ENCODE assay signal across 8 mouse cellular contexts in the genomic region with DNA sequence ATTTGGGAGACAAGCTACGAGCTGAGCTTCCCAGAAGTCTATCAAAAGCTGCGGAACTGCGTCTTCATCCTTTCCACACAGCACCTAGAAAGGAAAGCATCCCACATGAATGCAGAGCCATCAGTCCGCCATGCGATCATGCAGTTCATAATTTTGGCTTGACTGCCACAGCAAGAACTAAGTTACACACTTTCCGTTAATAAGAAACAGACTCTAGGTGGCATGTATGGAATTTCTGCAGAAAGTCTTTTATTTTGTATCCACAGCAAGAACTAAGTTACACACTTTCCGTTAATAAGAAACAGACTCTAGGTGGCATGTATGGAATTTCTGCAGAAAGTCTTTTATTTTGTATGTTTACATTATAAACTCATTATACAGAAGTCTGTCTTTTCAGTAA. TPM values are rescaled to one million over a fixed set of nuclear protein-coding genes. Genes with fewer than 3 reads are reported as not detected.
DNase-seq lines count a peak whose midpoint lies in the region; ATAC-seq and TF ChIP-seq lines count a peak whose summit lies in the region.
"Not testable (repeated sequence)": the region's sequence is repeated elsewhere in the genome, so short reads cannot be mapped to it uniquely, and the experiment has no call there.

No protein-coding gene starts in this region.

- not testable (repeated sequence) for TF ChIP-seq POLR2A in embryonic fibroblast, embryonic 13.5 days (IDR thresholded peaks at IDR 0.05; ENCODE audit: low read depth, low read length)

- peak; percentile 32; the same call in 1 of the 2 replicates for ATAC-seq in embryonic facial prominence, embryonic 13.5 days (ENCODE audit: insufficient number of reproducible peaks, insufficient read depth, low FRiP score, low TSS enrichment, low read depth)
- peak; percentile 70 for ATAC-seq in limb, embryonic 13.5 days (ENCODE audit: low FRiP score, low read depth)
- ATAC-seq in liver, embryonic 12.5 days, result not testable (repeated sequence)

- not testable (repeated sequence) for TF ChIP-seq CTCF in embryonic fibroblast, embryonic 13.5 days (IDR thresholded peaks at IDR 0.05; ENCODE audit: borderline replicate concordance, insufficient read depth, low read length)

- H3K4me1 ChIP-seq in embryonic facial prominence, embryonic 10.5 days; embryonic facial prominence, embryonic 13.5 days; embryonic fibroblast, embryonic 13.5 days (ENCODE audit: control insufficient read depth, insufficient read depth, low read length); hindbrain, embryonic 10.5 days (replicated peaks); limb, embryonic 10.5 days; limb, embryonic 13.5 days; liver, embryonic 12.5 days: not testable (repeated sequence)

- H3K4me2 ChIP-seq in embryonic facial prominence, embryonic 13.5 days, result peak overlapping the region; percentile 45
- peak overlapping the region; percentile 35 for H3K4me2 ChIP-seq in limb, embryonic 13.5 days (replicated peaks)
- not testable (repeated sequence) for H3K4me2 ChIP-seq in liver, embryonic 12.5 days

- 57% methylated on average over 7 of the region's 7 CpGs for WGBS in embryonic facial prominence, embryonic 10.5 days
- WGBS in embryonic facial prominence, embryonic 13.5 days, result 35% methylated on average over 7 of the region's 7 CpGs
- WGBS in hindbrain, embryonic 10.5 days, result 77% methylated on average over 7 of the region's 7 CpGs
- 85% methylated on average over 7 of the region's 7 CpGs for WGBS in limb, embryonic 10.5 days
- 32% methylated on average over 7 of the region's 7 CpGs for whole genome bisulfite sequencing in limb, embryonic 13.5 days
- WGBS in liver, embryonic 12.5 days (ENCODE audit: insufficient replicate concordance), result 78% methylated on average over 7 of the region's 7 CpGs

- peaks cover 33% of the 10 kb centered on the region for H3K36me3 ChIP-seq in embryonic facial prominence, embryonic 10.5 days (replicated peaks)
- H3K36me3 ChIP-seq in embryonic facial prominence, embryonic 13.5 days, result peaks cover 17% of the 10 kb centered on the region
- H3K36me3 ChIP-seq in hindbrain, embryonic 10.5 days, result peaks cover 33% of the 10 kb centered on the region
- peaks cover 19% of the 10 kb centered on the region for H3K36me3 ChIP-seq in limb, embryonic 10.5 days
- H3K36me3 ChIP-seq in limb, embryonic 13.5 days, result not testable (repeated sequence)
- peaks cover 43% of the 10 kb centered on the region for H3K36me3 ChIP-seq in liver, embryonic 12.5 days

- peak; percentile 32 for DNase-seq in NIH3T3 (ENCODE audit: low read depth)
- peak; percentile 34 for DNase-seq in embryonic facial prominence, embryonic 10.5 days (ENCODE audit: low spot score)
- DNase-seq in hindbrain, embryonic 10.5 days (ENCODE audit: low spot score); limb, embryonic 10.5 days (ENCODE audit: low spot score): not testable (repeated sequence)

- not testable (repeated sequence) for H3K4me3 ChIP-seq in embryonic facial prominence, embryonic 10.5 days; embryonic facial prominence, embryonic 13.5 days; embryonic fibroblast, embryonic 13.5 days (ENCODE audit: insufficient read depth, low read length); hindbrain, embryonic 10.5 days; limb, embryonic 10.5 days; limb, embryonic 13.5 days; liver, embryonic 12.5 days

- not testable (repeated sequence) for H3K9me3 ChIP-seq in embryonic facial prominence, embryonic 10.5 days; embryonic facial prominence, embryonic 13.5 days; hindbrain, embryonic 10.5 days; limb, embryonic 10.5 days (replicated peaks); limb, embryonic 13.5 days; liver, embryonic 12.5 days (replicated peaks)

- H3K27me3 ChIP-seq in embryonic facial prominence, embryonic 10.5 days (replicated peaks; ENCODE audit: low read depth, poor library complexity, severe bottlenecking); embryonic facial prominence, embryonic 13.5 days; hindbrain, embryonic 10.5 days (ENCODE audit: insufficient read depth, poor library complexity, severe bottlenecking); limb, embryonic 10.5 days (ENCODE audit: low read depth, poor library complexity, severe bottlenecking); limb, embryonic 13.5 days; liver, embryonic 12.5 days (replicated peaks): not testable (repeated sequence)

- H3K9ac ChIP-seq in embryonic facial prominence, embryonic 13.5 days; limb, embryonic 13.5 days; liver, embryonic 12.5 days: not testable (repeated sequence)

- peak overlapping the region; percentile 66 for H3K27ac ChIP-seq in embryonic facial prominence, embryonic 10.5 days (replicated peaks)
- H3K27ac ChIP-seq in embryonic facial prominence, embryonic 13.5 days, result peak overlapping the region; percentile 82
- peak overlapping the region; percentile 91 for H3K27ac ChIP-seq in embryonic fibroblast, embryonic 13.5 days (ENCODE audit: insufficient read depth, low read length)
- 0 out of 2 replicates have a peak overlapping the region, but pooled peaks have one; percentile 17 for H3K27ac ChIP-seq in hindbrain, embryonic 10.5 days
- peak overlapping the region; percentile 63; the same call in 1 of the 2 replicates for H3K27ac ChIP-seq in limb, embryonic 10.5 days
- H3K27ac ChIP-seq in limb, embryonic 13.5 days, result peak overlapping the region; percentile 88
- H3K27ac ChIP-seq in liver, embryonic 12.5 days, result 0 out of 2 replicates have a peak overlapping the region, but pooled peaks have one; percentile 6

RNA-seq across cellular contexts. Expression of a gene that starts 24.2 kb away (rescaled TPM):
- polyA plus RNA-seq in embryonic facial prominence, embryonic 10.5 days (2016; fragmentation: Nextera tagmentation; extraction: Ambion mirVana), result 9.0 and 10.5 TPM in 2 replicates
- polyA plus RNA-seq in embryonic facial prominence, embryonic 13.5 days (2015; fragmentation: Nextera tagmentation; extraction: Ambion mirVana), result 9.7 and 11.0 TPM in 2 replicates
- 15.1 and 16.5 TPM in 2 replicates for polyA plus RNA-seq in embryonic fibroblast, embryonic 13.5 days (2011; ENCODE audit: insufficient read length, low read depth, missing spikeins)
- 10.5 and 10.7 TPM in 2 replicates for polyA plus RNA-seq in hindbrain, embryonic 10.5 days (2016; fragmentation: Nextera tagmentation; extraction: Ambion mirVana)
- polyA plus RNA-seq in limb, embryonic 10.5 days (2016; fragmentation: Nextera tagmentation; extraction: Ambion mirVana), result 6.0 and 7.9 TPM in 2 replicates
- 9.5 and 10.0 TPM in 2 replicates for polyA plus RNA-seq in limb, embryonic 13.5 days (2015; fragmentation: Nextera tagmentation; extraction: Ambion mirVana)
- 9.0 and 9.1 TPM in 2 replicates for polyA plus RNA-seq in liver, embryonic 12.5 days (2016; fragmentation: Nextera tagmentation; extraction: Ambion mirVana)

RNA-seq across cellular contexts. Expression of a gene that starts 46.7 kb away (rescaled TPM):
- 18.1 and 20.7 TPM in 2 replicates for polyA plus RNA-seq in embryonic facial prominence, embryonic 10.5 days (2016; fragmentation: Nextera tagmentation; extraction: Ambion mirVana)
- 15.7 and 17.2 TPM in 2 replicates for polyA plus RNA-seq in embryonic facial prominence, embryonic 13.5 days (2015; fragmentation: Nextera tagmentation; extraction: Ambion mirVana)
- 22.2 and 22.8 TPM in 2 replicates for polyA plus RNA-seq in embryonic fibroblast, embryonic 13.5 days (2011; ENCODE audit: insufficient read length, low read depth, missing spikeins)
- polyA plus RNA-seq in hindbrain, embryonic 10.5 days (2016; fragmentation: Nextera tagmentation; extraction: Ambion mirVana), result 14.5 and 20.2 TPM in 2 replicates
- 14.1 and 18.9 TPM in 2 replicates for polyA plus RNA-seq in limb, embryonic 10.5 days (2016; fragmentation: Nextera tagmentation; extraction: Ambion mirVana)
- polyA plus RNA-seq in limb, embryonic 13.5 days (2015; fragmentation: Nextera tagmentation; extraction: Ambion mirVana), result 15.6 and 17.2 TPM in 2 replicates
- 13.2 and 13.3 TPM in 2 replicates for polyA plus RNA-seq in liver, embryonic 12.5 days (2016; fragmentation: Nextera tagmentation; extraction: Ambion mirVana)

RNA-seq across cellular contexts. Expression of a gene that starts 54.1 kb away (rescaled TPM):
- 3.8 and 4.2 TPM in 2 replicates for polyA plus RNA-seq in embryonic facial prominence, embryonic 10.5 days (2016; fragmentation: Nextera tagmentation; extraction: Ambion mirVana)
- 1.7 and 2.6 TPM in 2 replicates for polyA plus RNA-seq in embryonic facial prominence, embryonic 13.5 days (2015; fragmentation: Nextera tagmentation; extraction: Ambion mirVana)
- 5.6 and 5.8 TPM in 2 replicates for polyA plus RNA-seq in embryonic fibroblast, embryonic 13.5 days (2011; ENCODE audit: insufficient read length, low read depth, missing spikeins)
- polyA plus RNA-seq in hindbrain, embryonic 10.5 days (2016; fragmentation: Nextera tagmentation; extraction: Ambion mirVana), result 5.6 and 11.4 TPM in 2 replicates
- polyA plus RNA-seq in limb, embryonic 10.5 days (2016; fragmentation: Nextera tagmentation; extraction: Ambion mirVana), result 0.13 TPM in 1 of 2 replicates, not detected in the other
- 0.39 and 0.75 TPM in 2 replicates for polyA plus RNA-seq in limb, embryonic 13.5 days (2015; fragmentation: Nextera tagmentation; extraction: Ambion mirVana)
- 0.68 and 0.77 TPM in 2 replicates for polyA plus RNA-seq in liver, embryonic 12.5 days (2016; fragmentation: Nextera tagmentation; extraction: Ambion mirVana)

Comparison
In these comparisons a context has a peak if more than half of its experiments do, and no peak if none do; other contexts are left out.
1. H3K27ac ChIP-seq: peak in every context shown above with its lines; median percentile 91 in embryonic fibroblast, embryonic 13.5 days; 88 in limb, embryonic 13.5 days; 82 in embryonic facial prominence, embryonic 13.5 days; 66 in embryonic facial prominence, embryonic 10.5 days; 63 in limb, embryonic 10.5 days; 17 in hindbrain, embryonic 10.5 days; 6 in liver, embryonic 12.5 days.